Mouse (Mus musculus): ENCODE measurements around the gene Vti1a. TPM values are rescaled to one million over a fixed set of nuclear protein-coding genes. Genes with fewer than 3 reads are reported as not detected.

Gene Vti1a
- polyA plus RNA-seq, 1 experiment from 2014 or later = 42.1 TPM

DNA sequence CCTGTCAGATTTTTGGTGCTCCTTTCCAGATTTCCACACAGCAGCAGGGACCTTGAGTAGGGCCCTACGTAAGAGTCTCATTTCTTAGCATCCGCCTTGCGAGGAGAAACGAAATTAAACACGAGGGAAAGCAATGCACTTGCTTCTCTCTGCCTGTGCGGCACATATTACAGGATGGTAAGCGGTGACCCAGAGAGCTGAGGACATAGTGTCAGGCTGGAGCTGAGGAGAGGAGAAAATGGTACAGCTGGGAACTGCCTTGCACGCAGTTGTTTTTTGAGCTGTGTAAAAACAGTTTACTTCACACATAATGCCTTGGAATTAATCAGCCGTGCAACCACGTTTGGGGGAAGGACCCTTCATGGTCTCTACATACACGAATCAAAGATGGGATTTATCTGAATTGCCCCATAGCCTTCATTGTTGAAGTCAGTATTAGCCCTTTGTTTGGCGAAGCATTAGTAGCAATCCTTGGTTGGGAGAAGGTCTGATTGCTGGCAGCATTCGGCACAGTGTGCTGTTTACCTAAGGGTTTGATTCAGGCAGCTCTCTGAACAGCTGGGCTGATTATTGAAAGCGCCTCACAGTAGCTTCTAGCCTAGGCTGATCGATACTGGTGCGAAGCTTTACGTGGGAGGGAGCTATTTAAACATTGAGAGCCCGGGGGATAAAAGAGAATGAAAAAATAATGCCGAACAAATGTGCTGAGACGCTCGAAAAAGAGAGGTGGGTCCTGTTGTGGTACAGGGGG lies 153.4 kb downstream of the Vti1a start:
- ATAC-seq = no peak
- WGBS = 24% methylated on average over 21 of the region's 21 CpGs
- Histone ChIP-seq H3K4me2 (ENCODE audit: low read length) (peak overlapping the region; percentile 26; the same call in 1 of the 2 replicates), H3K36me3 (ENCODE audit: control insufficient read depth, insufficient read depth, low read length) (no peaks in the 10 kb centered on the region), H3K9me3 (replicated peaks; ENCODE audit: control insufficient read depth, low read length, poor library complexity, severe bottlenecking) (no peaks in the 10 kb centered on the region), H3K4me1 (ENCODE audit: control insufficient read depth, insufficient read depth, low read length) (peaks cover 10% of the 10 kb centered on the region), H3K27ac (ENCODE audit: low read length) (peak overlapping the region; percentile 2; the same call in 1 of the 2 replicates), H3K27me3 (ENCODE audit: control insufficient read depth, insufficient read depth, low read depth, low read length) (no peaks in the 10 kb centered on the region), H3K9ac (ENCODE audit: low read depth, low read length) (peak overlapping the region; percentile 20; the same call in 1 of the 2 replicates), H3K4me3 (ENCODE audit: low read depth, low read length) (no peak overlapping the region)

DNA sequence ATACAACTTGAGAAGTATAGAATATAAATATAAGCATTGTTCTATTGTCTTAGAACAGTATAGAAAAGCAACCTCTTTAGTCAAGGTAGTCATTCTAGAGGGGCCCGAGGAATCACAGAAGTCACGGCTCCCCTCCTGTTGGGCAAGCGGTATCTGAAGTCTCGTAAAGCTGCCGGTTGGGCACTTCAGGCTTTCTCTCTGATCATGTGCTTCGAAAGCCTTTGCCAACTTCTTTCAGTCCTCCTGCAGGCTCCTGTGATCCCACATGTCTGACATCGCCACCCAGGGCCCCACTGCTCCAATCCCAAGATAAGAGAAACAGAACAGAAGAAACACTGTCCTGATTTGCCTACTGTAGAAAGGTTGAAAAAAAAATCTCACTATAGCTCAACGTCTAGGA lies 156.5 kb downstream of the Vti1a start:
- no peak for ATAC-seq
- H3K9ac ChIP-seq (ENCODE audit: low read depth, low read length) = no peak overlapping the region
- WGBS = 65% methylated on average over 8 of the region's 8 CpGs
- peaks cover 14% of the 10 kb centered on the region for H3K4me1 ChIP-seq (ENCODE audit: control insufficient read depth, insufficient read depth, low read length)
- no peaks in the 10 kb centered on the region for H3K27me3 ChIP-seq (ENCODE audit: control insufficient read depth, insufficient read depth, low read depth, low read length)
- no peaks in the 10 kb centered on the region for H3K36me3 ChIP-seq (ENCODE audit: control insufficient read depth, insufficient read depth, low read length)
- no peak overlapping the region for H3K4me3 ChIP-seq (ENCODE audit: low read depth, low read length)
- no peak overlapping the region for H3K4me2 ChIP-seq (ENCODE audit: low read length)
- H3K9me3 ChIP-seq (replicated peaks; ENCODE audit: control insufficient read depth, low read length, poor library complexity, severe bottlenecking) = no peaks in the 10 kb centered on the region
- H3K27ac ChIP-seq (ENCODE audit: low read length) = no peak overlapping the region

DNA sequence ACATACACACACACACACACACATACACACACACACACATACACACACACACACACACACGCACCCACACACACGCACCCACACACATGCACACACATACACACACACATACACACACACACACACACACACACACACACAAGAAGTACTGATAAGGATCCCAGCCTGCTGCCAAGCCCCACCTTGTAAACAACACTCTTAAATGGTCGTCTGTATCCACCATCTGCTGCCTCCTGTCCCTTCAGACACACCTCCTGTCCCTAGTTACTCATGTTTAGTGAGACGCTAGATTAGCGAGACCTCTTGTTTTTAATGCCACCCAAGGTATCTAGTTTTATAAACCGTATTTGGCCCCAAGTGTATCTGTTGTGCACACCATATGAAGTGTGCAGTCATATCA lies 158.1 kb downstream of the Vti1a start:
- ATAC-seq = no peak
- WGBS = 87% methylated on average over 4 of the region's 6 CpGs
- Histone ChIP-seq H3K4me3 (ENCODE audit: low read depth, low read length) (no peak overlapping the region), H3K4me1 (ENCODE audit: control insufficient read depth, insufficient read depth, low read length) (peaks cover 9% of the 10 kb centered on the region), H3K9me3 (replicated peaks; ENCODE audit: control insufficient read depth, low read length, poor library complexity, severe bottlenecking) (no peaks in the 10 kb centered on the region), H3K27ac (ENCODE audit: low read length) (no peak overlapping the region), H3K9ac (ENCODE audit: low read depth, low read length) (no peak overlapping the region), H3K36me3 (ENCODE audit: control insufficient read depth, insufficient read depth, low read length) (no peaks in the 10 kb centered on the region), H3K4me2 (ENCODE audit: low read length) (no peak overlapping the region), H3K27me3 (ENCODE audit: control insufficient read depth, insufficient read depth, low read depth, low read length) (no peaks in the 10 kb centered on the region)

DNA sequence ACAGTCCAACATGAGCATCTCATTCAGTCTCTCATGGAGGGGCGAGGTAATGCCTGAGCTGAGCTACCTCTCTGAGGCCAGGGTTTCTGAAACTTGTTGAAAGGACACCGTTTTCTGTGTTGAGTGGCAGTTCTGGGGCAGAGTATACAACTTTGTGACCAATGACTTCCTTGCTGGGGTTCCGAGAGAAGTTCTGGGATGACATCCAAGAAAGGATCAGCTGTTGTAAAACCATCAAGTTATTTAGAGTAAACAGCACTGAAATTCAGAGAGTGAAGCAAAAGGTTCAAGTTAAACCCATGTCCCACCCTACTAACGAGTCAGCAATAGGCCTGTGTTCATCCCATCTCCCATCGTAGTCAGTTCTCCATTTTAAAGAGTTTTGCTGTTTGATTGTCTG lies 164.4 kb downstream of the Vti1a start:
- no peaks in the 10 kb centered on the region for H3K36me3 ChIP-seq (ENCODE audit: control insufficient read depth, insufficient read depth, low read length)
- ATAC-seq = no peak
- H3K27me3 ChIP-seq (ENCODE audit: control insufficient read depth, insufficient read depth, low read depth, low read length) = no peaks in the 10 kb centered on the region
- 81% methylated on average over 5 of the region's 5 CpGs for WGBS
- H3K9me3 ChIP-seq (replicated peaks; ENCODE audit: control insufficient read depth, low read length, poor library complexity, severe bottlenecking) = no peaks in the 10 kb centered on the region
- H3K4me3 ChIP-seq (ENCODE audit: low read depth, low read length) = no peak overlapping the region
- no peak overlapping the region for H3K4me2 ChIP-seq (ENCODE audit: low read length)
- no peak overlapping the region for H3K27ac ChIP-seq (ENCODE audit: low read length)
- no peak overlapping the region for H3K9ac ChIP-seq (ENCODE audit: low read depth, low read length)
- peaks cover 16% of the 10 kb centered on the region for H3K4me1 ChIP-seq (ENCODE audit: control insufficient read depth, insufficient read depth, low read length)

DNA sequence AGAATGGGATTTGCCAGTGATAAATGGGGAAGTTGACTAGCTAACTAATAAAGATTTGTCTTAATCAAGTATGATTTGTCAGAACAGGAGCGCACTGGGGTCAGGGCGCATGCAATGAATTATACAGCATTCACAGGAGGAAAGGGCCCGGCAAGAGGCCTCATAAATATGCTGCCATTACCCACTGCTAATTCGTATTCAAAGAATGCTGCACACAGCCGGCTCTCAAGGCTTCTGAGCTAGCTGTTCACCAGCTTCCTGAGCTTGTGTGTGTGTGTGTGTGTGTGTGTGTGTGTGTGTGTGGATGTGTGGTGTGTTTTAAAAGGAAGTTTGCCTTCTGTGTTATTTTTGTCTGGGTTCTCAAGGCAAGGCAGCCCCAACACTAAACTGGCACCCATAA lies 165.2 kb downstream of the Vti1a start:
- WGBS = 10% methylated on average over 5 of the region's 5 CpGs
- H3K9me3 ChIP-seq (replicated peaks; ENCODE audit: control insufficient read depth, low read length, poor library complexity, severe bottlenecking) = no peaks in the 10 kb centered on the region
- peak; percentile 56; the same call in 1 of the 2 replicates for ATAC-seq

DNA sequence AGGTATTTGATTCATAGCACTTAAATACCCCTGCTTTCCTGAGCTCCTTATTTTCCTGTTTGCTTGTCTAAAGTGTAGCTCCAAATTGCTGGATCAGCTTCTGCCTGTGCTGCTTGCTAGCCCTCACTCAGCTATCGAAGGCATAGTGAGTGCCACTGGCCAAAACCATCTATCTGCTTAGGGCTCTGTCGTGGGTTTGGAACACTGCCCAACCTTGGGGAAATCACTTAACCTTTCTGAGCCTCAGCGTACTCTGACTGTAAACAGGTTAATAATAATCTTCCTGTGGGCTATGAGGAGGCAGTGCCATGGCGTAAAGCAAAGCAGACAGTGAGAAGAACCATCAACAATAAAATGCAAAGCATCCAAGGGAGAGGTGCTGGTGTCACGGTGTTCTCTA lies 167.4 kb downstream of the Vti1a start:
- Histone ChIP-seq H3K4me3 (ENCODE audit: low read depth, low read length) (no peak overlapping the region), H3K4me1 (ENCODE audit: control insufficient read depth, insufficient read depth, low read length) (peaks cover 12% of the 10 kb centered on the region), H3K9me3 (replicated peaks; ENCODE audit: control insufficient read depth, low read length, poor library complexity, severe bottlenecking) (no peaks in the 10 kb centered on the region), H3K9ac (ENCODE audit: low read depth, low read length) (no peak overlapping the region), H3K4me2 (ENCODE audit: low read length) (no peak overlapping the region), H3K27me3 (ENCODE audit: control insufficient read depth, insufficient read depth, low read depth, low read length) (no peaks in the 10 kb centered on the region), H3K27ac (ENCODE audit: low read length) (no peak overlapping the region), H3K36me3 (ENCODE audit: control insufficient read depth, insufficient read depth, low read length) (no peaks in the 10 kb centered on the region)
- WGBS = 57% methylated on average over 5 of the region's 5 CpGs
- no peak for ATAC-seq

More for the DNA sequence above, 165.2 kb downstream of the Vti1a start:
- H3K9ac ChIP-seq (ENCODE audit: low read depth, low read length) = no peak overlapping the region
- no peaks in the 10 kb centered on the region for H3K27me3 ChIP-seq (ENCODE audit: control insufficient read depth, insufficient read depth, low read depth, low read length)
- H3K36me3 ChIP-seq (ENCODE audit: control insufficient read depth, insufficient read depth, low read length) = no peaks in the 10 kb centered on the region
- H3K4me2 ChIP-seq (ENCODE audit: low read length) = no peak overlapping the region
- peaks cover 14% of the 10 kb centered on the region for H3K4me1 ChIP-seq (ENCODE audit: control insufficient read depth, insufficient read depth, low read length)
- H3K4me3 ChIP-seq (ENCODE audit: low read depth, low read length) = no peak overlapping the region
- peak overlapping the region; percentile 67 for H3K27ac ChIP-seq (ENCODE audit: low read length)

DNA sequence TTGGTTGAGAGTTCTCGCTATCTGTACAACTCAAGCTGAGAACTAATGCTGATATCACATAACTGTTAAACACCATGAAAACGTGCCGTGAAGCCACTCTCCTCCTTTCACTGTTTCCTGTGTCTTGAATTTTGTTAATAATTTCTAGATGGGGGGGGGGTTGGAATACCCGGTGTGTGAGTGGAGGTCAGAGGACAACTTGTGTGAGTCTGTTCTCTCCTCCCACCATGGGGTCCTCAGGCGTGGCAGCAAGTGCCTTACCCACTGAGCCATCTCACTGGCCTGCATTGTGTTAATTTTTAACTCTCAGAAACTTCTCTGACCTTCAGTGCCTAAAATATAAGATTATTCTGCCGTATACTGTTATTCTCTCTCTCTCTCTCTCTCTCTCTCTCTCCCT lies 168.5 kb downstream of the Vti1a start:
- Histone ChIP-seq H3K4me1 (ENCODE audit: control insufficient read depth, insufficient read depth, low read length) (peaks cover 12% of the 10 kb centered on the region), H3K27ac (ENCODE audit: low read length) (no peak overlapping the region), H3K4me3 (ENCODE audit: low read depth, low read length) (no peak overlapping the region), H3K27me3 (ENCODE audit: control insufficient read depth, insufficient read depth, low read depth, low read length) (no peaks in the 10 kb centered on the region), H3K9me3 (replicated peaks; ENCODE audit: control insufficient read depth, low read length, poor library complexity, severe bottlenecking) (no peaks in the 10 kb centered on the region), H3K36me3 (ENCODE audit: control insufficient read depth, insufficient read depth, low read length) (no peaks in the 10 kb centered on the region), H3K9ac (ENCODE audit: low read depth, low read length) (no peak overlapping the region), H3K4me2 (ENCODE audit: low read length) (no peak overlapping the region)
- ATAC-seq = no peak
- WGBS = 83% methylated on average over 6 of the region's 6 CpGs

DNA sequence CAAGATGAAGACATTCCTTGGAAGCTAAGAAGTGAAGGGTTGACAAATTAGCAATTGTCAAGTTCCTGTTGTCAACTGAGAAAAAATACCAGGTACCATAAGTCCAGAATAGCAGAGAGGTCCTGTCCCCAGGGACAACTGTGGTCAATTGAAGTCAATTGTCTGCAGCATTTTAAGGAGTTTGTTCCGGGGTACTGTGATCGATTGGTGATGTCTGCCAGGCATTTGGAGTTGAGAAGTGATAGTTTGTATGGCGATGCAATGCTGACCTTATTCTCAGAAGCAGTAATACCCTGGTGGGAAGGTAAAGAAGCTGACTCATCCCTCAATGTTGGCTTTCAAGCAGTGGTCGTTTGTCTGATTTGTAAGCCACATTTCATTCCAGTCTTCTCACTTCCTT lies 170.4 kb downstream of the Vti1a start:
- no peaks in the 10 kb centered on the region for H3K27me3 ChIP-seq (ENCODE audit: control insufficient read depth, insufficient read depth, low read depth, low read length)
- H3K9ac ChIP-seq (ENCODE audit: low read depth, low read length) = no peak overlapping the region
- H3K9me3 ChIP-seq (replicated peaks; ENCODE audit: control insufficient read depth, low read length, poor library complexity, severe bottlenecking) = no peaks in the 10 kb centered on the region
- WGBS = 84% methylated on average over 4 of the region's 4 CpGs
- H3K4me2 ChIP-seq (ENCODE audit: low read length) = no peak overlapping the region
- no peak overlapping the region for H3K27ac ChIP-seq (ENCODE audit: low read length)
- H3K36me3 ChIP-seq (ENCODE audit: control insufficient read depth, insufficient read depth, low read length) = no peaks in the 10 kb centered on the region
- no peak for ATAC-seq
- peaks cover 6% of the 10 kb centered on the region for H3K4me1 ChIP-seq (ENCODE audit: control insufficient read depth, insufficient read depth, low read length)
- H3K4me3 ChIP-seq (ENCODE audit: low read depth, low read length) = no peak overlapping the region

DNA sequence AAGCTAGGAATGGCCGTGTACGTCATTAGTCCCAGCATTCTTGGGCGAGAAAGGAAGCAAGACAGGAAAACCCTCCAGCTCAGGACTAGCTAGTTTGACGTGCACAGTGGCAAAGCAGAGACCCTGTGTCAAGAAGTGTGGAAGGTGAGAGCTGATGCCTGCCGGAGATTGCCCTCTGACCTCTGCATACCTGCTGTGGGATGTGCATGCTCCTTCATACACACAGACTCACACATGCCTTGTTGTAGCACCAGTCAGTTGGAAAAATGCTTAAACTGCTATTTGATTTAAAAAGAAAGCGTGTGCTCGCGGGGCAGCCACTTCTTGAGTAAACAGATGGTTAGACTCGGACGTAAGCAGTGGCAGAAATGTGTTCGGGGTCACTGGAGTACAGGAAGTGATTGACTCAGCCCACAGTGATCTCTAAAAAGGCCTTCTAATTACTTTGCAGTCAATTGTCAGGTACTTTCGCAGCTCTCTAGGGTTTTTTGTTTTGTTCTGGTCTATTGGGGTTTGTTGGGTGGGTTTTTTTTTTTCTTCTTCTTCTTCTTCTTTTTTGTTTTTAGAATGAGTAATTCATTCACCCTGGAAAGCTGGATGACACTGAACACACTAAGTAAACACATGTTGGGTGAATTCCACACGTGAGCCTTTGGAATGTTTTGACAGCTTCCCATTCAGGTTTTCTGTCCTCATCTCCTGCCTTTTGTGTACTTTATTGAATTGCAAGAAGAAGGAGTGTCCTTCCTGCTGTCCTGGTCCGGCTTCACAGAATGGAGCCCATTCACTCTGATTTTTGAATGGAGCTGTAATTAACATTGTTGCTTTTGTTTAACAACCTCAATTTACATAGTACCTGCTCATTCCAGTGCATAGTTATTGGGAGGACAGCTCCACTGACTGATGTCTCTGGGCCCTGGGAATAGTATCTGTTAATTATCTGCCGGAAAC lies 175.3 kb downstream of the Vti1a start:
- H3K9ac ChIP-seq (ENCODE audit: low read depth, low read length) = no peak overlapping the region
- no peaks in the 10 kb centered on the region for H3K36me3 ChIP-seq (ENCODE audit: control insufficient read depth, insufficient read depth, low read length)
- peaks cover 6% of the 10 kb centered on the region for H3K4me1 ChIP-seq (ENCODE audit: control insufficient read depth, insufficient read depth, low read length)
- H3K4me2 ChIP-seq (ENCODE audit: low read length) = no peak overlapping the region
- H3K27ac ChIP-seq (ENCODE audit: low read length) = no peak overlapping the region
- 40% methylated on average over 15 of the region's 15 CpGs for WGBS
- H3K9me3 ChIP-seq (replicated peaks; ENCODE audit: control insufficient read depth, low read length, poor library complexity, severe bottlenecking) = no peaks in the 10 kb centered on the region
- no peak overlapping the region for H3K4me3 ChIP-seq (ENCODE audit: low read depth, low read length)
- no peaks in the 10 kb centered on the region for H3K27me3 ChIP-seq (ENCODE audit: control insufficient read depth, insufficient read depth, low read depth, low read length)
- no peak for ATAC-seq

Measured in midbrain, embryonic 16.5 days (tissue).